Mouse (Mus musculus) hindlimb bud, embryonic 11.5 days (tissue): Measurements from ENCODE around the gene Ranbp1.
"Not testable (repeated sequence)": the region's sequence is repeated elsewhere in the genome, so short reads cannot be mapped to it uniquely, and the experiment has no call there.

Source experiments
- DNase-seq: peaks from one replicate; pipeline ENCODE4 v3.0.0-alpha.2; 2012; ENCODE audit warnings: low read depth, low spot score; ENCODE audit errors: extremely low spot score

The Ranbp1 gene

GRCm38 (mm10) chr16:18203430-18204091 is 45.0 kb downstream of the Ranbp1 start:
- peak; percentile 54 for DNase-seq

GRCm38 (mm10) chr16:18202061-18202460 is 46.5 kb downstream of the Ranbp1 start:
- no peak for DNase-seq

GRCm38 (mm10) chr16:18201620-18202019 is 46.9 kb downstream of the Ranbp1 start:
- no peak for DNase-seq

GRCm38 (mm10) chr16:18200062-18200461 is 48.5 kb downstream of the Ranbp1 start:
- DNase-seq = no peak

- no peak for DNase-seq
Measured at GRCm38 (mm10) chr16:18198365-18199098, 50.0 kb downstream of the Ranbp1 start.

GRCm38 (mm10) chr16:18197881-18198280 is 50.7 kb downstream of the Ranbp1 start:
- no peak for DNase-seq

- not testable (repeated sequence) for DNase-seq
Measured at GRCm38 (mm10) chr16:18195561-18195960, 53.0 kb downstream of the Ranbp1 start.

GRCm38 (mm10) chr16:18195068-18195467 is 53.5 kb downstream of the Ranbp1 start:
- DNase-seq = no peak

- no peak for DNase-seq
Measured at GRCm38 (mm10) chr16:18194208-18194985, 54.1 kb downstream of the Ranbp1 start.

GRCm38 (mm10) chr16:18191006-18191405 is 57.5 kb downstream of the Ranbp1 start:
- DNase-seq = no peak
